Mouse (Mus musculus): ENCODE measurements around the gene Gm20547.

DNA sequence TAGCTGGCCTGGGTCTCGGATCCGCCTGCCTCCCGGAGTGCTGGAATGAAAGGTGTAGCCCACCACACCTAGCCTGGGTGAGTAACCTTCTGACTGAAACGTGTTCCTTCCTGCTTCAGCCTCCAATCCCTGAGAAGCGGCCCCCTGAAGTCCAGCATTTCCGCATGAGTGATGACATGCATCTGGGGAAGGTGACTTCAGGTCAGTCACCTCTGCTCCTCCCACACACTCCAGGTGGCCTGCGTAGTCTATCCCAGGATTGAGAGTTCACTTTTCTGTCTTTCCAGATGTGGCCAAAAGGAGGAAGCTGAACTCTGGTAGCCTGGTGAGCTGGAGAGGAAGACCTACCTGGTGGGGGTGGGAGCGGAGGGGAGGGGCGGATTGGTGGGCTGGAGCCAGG, 21.1 kb upstream of the Gm20547 start:
- no peak for TF ChIP-seq CTCF (IDR thresholded peaks at IDR 0.05; ENCODE audit: low read depth, low read length)
- no peak for TF ChIP-seq POLR2A (IDR thresholded peaks at IDR 0.05; ENCODE audit: insufficient read depth, low read length)
